Mouse (Mus musculus) right cerebral cortex, adult 2 months (tissue): ENCODE measurements around the gene Stam.

Experiments used
- DNase-seq, 2 experiments: peaks; one replicate each; pipeline ENCODE4 v3.0.0; 2021 to 2022; ENCODE audit warnings: low spot score in 2 of 2

Gene Stam

GRCm38 (mm10) chr2:14126387-14126786, 52.5 kb downstream of the Stam start:
- no peak for DNase-seq

GRCm38 (mm10) chr2:14127629-14128028, 53.7 kb downstream of the Stam start:
- DNase-seq, result no peak

- DNase-seq, result no peak
Observed at GRCm38 (mm10) chr2:14130641-14131339, 56.9 kb downstream of the Stam start.

- DNase-seq, result no peak
Observed at GRCm38 (mm10) chr2:14132468-14133326, 58.8 kb downstream of the Stam start.

- no peak for DNase-seq
Observed at GRCm38 (mm10) chr2:14136906-14137305, 63.0 kb downstream of the Stam start.

DNA sequence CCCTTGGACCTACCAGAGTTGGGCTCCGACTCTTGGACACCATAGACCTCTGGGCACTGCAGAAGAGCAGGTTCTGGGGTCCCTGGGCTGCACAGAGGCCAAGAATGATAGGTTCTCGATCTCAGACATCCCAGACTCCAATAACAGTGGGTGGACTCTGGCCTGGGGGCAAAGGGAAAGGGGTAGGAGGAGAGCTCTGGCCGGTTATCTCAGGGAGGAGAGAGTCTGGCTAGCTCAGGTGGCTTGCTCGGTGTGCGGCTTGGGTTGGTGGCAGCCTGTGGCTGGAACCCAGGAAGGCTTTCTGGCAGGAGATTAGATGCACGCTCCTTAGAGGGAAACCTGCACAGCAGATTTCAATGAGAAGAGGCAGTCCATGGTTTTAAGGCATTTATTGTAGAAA, 65.7 kb downstream of the Stam start:
- no peak for DNase-seq

GRCm38 (mm10) chr2:14140044-14140443, 66.1 kb downstream of the Stam start:
- DNase-seq, result no peak

- DNase-seq, result no peak
Observed at GRCm38 (mm10) chr2:14145311-14145710, 71.4 kb downstream of the Stam start.

- no peak for DNase-seq
Observed at GRCm38 (mm10) chr2:14146913-14147312, 73.0 kb downstream of the Stam start.

DNA sequence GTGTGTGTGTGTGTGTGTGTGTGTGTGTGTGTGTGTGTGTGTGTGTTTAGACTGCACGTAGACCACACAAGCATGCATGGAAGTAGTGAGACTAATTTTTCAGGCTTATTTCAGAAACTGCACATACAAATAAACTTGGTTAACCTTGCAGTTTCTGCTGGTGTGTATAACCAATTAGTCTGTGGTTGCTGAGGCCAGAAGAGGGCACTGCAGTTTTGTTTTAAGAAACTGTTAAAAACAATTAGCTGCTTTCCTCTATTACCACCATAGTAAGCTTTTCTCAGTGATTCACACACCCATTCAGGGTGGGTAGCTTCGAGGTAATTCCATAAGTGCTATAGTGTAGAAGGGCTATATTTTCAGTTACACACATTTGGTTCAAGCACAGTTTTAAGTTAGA, 76.9 kb downstream of the Stam start:
- DNase-seq, result no peak

DNA sequence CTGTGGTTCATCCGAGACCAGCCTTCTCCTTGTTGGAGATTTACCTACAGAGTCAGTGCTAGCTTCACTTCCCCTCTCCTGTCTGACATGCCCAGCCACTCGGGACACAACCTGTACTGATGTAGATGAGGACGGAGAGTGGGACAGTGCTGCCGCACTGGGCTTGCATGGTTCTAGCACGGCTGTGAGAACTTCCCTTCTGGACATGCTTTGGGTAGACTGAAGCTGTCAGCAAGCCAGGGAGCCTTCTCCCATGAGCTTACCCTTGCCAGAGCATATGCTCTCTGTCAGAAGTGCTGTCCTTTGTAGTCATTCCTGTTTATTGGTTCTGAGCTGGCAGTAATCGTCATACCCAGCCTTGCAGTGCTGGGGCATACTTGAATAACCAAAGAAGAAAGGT, 78.0 kb downstream of the Stam start:
- no peak for DNase-seq

- no peak for DNase-seq
Observed at GRCm38 (mm10) chr2:14159047-14159446, 85.1 kb downstream of the Stam start.

- DNase-seq, result no peak
Observed at GRCm38 (mm10) chr2:14159756-14160155, 85.9 kb downstream of the Stam start.

- DNase-seq, result no peak
Observed at GRCm38 (mm10) chr2:14164459-14165030, 90.6 kb downstream of the Stam start.

GRCm38 (mm10) chr2:14165066-14165465, 91.2 kb downstream of the Stam start:
- no peak for DNase-seq

GRCm38 (mm10) chr2:14165618-14166344, 91.9 kb downstream of the Stam start:
- no peak for DNase-seq

GRCm38 (mm10) chr2:14167721-14168120, 93.8 kb downstream of the Stam start:
- DNase-seq, result no peak

DNA sequence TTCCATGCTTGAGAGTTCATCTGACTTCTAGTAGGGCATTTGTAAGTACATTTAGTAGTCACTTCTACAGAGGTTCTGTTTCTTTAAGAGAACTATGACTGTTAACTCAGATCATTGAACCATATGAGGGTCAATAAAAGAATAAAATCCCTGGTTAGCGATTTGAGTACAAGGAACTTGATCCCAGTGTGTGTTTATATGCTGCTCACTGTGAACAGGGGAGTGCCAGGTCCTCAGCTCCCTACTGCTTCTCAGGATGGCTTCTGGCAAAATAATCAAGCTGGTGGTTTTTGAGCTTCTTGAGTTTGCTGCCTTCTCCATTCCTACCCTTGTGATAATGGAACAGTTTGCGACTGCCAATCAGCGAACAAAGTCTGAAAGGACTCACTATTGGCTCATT, 100.4 kb downstream of the Stam start, which contains the start of gene Tmem236:
Tmem236 (plus strand) TSS at position 190 of the 400 bp plus-strand sequence.
- DNase-seq, result no peak

- DNase-seq, result no peak
Observed at GRCm38 (mm10) chr2:14176460-14177193, 102.7 kb downstream of the Stam start.

GRCm38 (mm10) chr2:14184375-14184774, 110.5 kb downstream of the Stam start:
- DNase-seq, result no peak

DNA sequence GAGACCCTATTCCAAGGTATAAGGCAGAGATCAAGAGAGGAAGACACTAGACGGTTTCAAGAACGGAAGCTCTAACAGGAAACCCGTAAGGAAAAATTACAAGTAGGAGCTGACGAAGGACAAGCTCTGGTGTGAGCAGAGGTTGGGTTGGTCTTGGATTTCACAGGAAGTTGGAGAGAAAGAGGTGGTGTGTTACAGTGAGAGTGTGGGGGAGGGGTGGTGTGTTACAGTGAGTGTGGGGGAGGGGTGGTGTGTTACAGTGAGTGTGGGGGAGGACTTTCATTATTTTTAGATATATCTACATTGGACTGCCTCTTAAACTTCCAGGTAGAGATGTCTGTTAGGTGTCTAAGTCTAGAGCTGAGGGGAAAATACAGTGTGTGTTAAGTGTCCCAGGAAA, 116.8 kb downstream of the Stam start:
- no peak for DNase-seq
